In the genomic region with DNA sequence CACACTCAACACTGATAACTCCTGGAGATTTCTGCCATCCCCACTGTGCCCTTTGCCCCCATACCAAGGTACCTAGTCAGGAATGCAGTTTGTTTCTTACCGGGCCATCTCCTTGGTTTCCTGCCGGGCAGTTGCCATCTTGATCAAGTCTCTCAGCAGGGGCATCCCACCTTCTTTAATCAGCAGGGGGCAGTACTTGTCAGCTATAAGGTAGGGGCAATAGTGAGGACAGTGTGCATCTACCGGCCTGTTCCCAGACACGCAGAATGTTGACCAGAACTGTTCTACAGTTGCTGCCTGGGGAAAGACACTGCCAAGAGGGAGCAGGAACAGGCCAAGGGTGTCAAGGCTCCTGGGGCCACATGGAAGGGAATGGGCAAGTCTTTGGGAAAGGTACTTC, we compare ENCODE assay signal across 1 mouse cellular context.
TF ChIP-seq lines count a peak whose summit lies in the region.

No protein-coding gene starts in this region.

TF ChIP-seq in CH12.LX, 34 proteins besides CTCF, POLR2A, EP300 and RAD21:
- TF ChIP-seq TCF12 (IDR thresholded peaks at IDR 0.05; ENCODE audit: low read depth, low read length), result no peak
- no peak for TF ChIP-seq ETS1 (conservative IDR thresholded peaks at IDR 0.05; ENCODE audit: low read depth, low read length)
- no peak for TF ChIP-seq KAT2A (IDR thresholded peaks at IDR 0.05; ENCODE audit: insufficient replicate concordance, low read length)
- TF ChIP-seq SMC3 (IDR thresholded peaks at IDR 0.05; ENCODE audit: low read depth, low read length), result no peak
- no peak for TF ChIP-seq GABPA (IDR thresholded peaks at IDR 0.05; ENCODE audit: insufficient replicate concordance, low read depth, low read length)
- TF ChIP-seq IRF4 (IDR thresholded peaks at IDR 0.05; ENCODE audit: low read depth, low read length), result no peak
- TF ChIP-seq MYC (IDR thresholded peaks at IDR 0.05; ENCODE audit: low read depth, low read length), result no peak
- no peak for TF ChIP-seq ZKSCAN1 (IDR thresholded peaks at IDR 0.05; ENCODE audit: borderline replicate concordance, low read depth, low read length)
- TF ChIP-seq POLR2AphosphoS2 (IDR thresholded peaks at IDR 0.05; ENCODE audit: low read depth, low read length), result no peak
- no peak for TF ChIP-seq SIN3A (IDR thresholded peaks at IDR 0.05; ENCODE audit: low read length)
